Mouse (Mus musculus): ENCODE measurements at regions not wholly inside any gene's neighbourhood (a gene's known extent, or its start where the extent isn't known, plus 50 kb on each side); places are given as distances from the start of the nearest gene placed in this dataset.

DNA sequence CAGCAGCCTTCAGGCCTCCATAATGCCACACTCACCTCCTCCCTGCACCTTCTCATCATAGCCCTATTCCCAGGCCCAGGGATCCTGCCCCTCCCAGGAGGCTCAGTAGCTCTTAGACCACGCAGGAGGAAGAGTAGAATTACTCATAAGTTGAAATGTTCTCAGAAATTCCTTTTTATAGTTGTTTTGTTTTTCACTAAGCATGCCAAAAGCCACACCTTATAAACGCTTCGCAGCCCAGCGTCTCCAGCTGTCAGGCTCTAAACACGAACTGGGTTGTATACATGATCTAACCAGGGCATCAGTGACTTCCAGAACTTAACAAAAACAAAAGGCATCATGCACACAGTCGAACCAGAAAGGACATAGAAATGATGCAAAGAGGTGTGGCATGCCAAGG lies 101.9 kb downstream of the Irs2 start:
- DNase-seq (ENCODE audit: extremely low spot score) = no peak

DNA sequence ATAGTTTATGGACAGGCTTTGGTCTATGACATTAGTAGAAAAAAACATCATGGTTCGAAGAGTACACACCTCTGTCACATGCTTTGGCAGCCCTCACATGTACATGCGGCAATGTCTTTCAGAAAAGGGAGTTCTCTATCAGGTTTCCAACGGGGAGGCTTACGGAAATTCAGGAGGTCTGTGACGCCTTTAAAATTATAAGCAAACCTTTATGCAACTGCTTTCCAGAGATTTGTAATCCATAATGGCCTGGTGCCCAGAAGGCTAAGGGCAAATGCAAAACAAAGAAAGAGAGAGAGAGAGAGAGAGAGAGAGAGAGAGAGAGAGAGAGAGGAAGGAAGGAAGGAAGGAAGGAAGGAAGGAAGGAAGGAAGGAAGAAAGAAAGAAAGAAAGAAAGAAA lies 102.5 kb downstream of the Irs2 start:
- no peak for DNase-seq (ENCODE audit: extremely low spot score)

DNA sequence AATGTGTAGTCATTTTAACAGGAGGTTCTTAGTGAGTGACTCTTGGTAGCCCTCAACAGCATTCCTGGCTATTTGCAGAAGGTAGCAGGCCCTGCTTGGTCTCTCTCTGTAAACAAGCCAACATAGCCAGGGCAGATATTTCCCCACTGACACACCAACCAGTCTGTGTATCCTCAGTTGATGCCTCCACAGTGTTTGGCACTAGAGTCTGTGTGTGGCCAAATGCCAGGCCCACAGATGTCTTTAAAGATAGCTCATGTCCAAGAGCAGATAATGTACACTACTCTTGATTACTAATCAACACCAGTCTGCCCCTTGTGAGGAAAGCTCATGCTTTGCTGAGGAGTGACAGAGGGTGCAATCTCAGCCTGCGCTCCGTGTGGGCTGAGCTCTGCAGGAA lies 104.3 kb downstream of the Irs2 start:
- DNase-seq (ENCODE audit: extremely low spot score) = no peak

DNA sequence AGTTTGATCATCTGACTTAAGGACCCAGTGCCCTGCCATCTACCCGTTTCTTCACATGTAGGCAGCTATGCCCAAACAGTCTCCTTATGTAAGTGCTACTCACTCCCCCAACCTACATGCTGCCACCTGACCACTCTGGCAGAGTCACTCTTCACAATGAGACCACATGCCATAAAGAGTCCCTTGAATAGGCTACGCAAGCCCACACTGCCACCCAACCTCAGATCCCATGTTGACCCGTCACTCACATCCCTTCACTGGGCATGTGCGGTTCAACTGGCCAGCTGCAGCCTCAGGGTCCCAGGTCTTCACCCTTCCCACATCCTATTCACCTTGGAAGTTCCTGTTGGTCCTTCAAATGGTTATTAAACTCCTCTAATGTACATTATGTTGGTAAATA lies 106.3 kb downstream of the Irs2 start:
- no peak for DNase-seq (ENCODE audit: extremely low spot score)

DNA sequence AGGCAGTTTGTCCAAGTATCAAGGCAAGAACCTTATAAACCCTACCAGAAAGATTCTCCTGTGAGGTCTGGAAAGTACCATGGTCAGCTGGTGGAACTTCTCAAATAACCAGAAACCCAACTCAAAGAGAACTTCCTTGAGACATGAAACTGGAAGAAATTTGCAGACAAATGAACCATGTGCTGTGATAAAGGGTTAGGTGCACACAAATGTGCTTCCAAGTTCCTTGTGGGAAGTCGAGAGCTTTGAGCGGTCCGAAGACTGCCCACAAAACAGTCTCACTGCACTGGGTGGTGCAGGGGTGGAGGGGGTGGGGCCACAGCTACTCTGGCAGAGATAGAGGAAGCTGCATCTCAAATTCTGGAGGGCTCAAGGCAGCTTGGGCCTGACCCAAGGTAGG lies 107.2 kb downstream of the Irs2 start:
- no peak for DNase-seq (ENCODE audit: extremely low spot score)

DNA sequence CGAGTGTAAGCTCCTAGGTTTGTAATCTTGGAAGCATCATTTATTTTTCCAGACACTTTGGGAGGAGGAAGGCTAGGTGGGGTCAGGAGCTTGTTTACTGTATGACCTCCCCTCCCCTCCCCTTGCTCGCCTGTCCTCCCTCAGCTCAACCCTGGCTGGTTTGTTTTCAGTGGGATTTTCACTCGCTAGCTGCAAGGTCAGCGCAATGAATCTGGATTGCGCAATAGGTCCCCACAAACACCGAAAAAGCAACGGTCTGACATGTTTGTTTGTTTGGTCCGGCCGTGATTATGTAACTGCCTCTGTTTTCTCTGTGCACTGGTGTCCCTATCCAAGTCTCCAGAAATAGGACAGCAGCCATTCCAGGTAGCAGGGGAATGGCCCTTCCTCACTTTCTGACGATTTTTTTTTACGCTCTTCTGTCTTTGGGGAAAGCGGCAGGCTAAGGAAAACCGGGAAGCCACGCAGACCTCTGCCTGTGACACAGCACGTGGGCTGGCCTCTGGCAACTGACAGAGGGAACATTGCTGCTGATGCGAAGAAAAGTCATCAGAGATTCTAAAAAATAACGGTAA lies 108.6 kb downstream of the Irs2 start:
- peak; percentile 41 for DNase-seq (ENCODE audit: extremely low spot score)

- peak; percentile 48 for DNase-seq (ENCODE audit: extremely low spot score)
Observed at GRCm38 (mm10) chr8:10898562-10899527, 109.4 kb downstream of the Irs2 start.

GRCm38 (mm10) chr8:10897573-10897972 lies 110.7 kb downstream of the Irs2 start:
- DNase-seq (ENCODE audit: extremely low spot score) = no peak

- no peak for DNase-seq (ENCODE audit: extremely low spot score)
Observed at GRCm38 (mm10) chr8:10895178-10895577, 113.1 kb downstream of the Irs2 start.

DNA sequence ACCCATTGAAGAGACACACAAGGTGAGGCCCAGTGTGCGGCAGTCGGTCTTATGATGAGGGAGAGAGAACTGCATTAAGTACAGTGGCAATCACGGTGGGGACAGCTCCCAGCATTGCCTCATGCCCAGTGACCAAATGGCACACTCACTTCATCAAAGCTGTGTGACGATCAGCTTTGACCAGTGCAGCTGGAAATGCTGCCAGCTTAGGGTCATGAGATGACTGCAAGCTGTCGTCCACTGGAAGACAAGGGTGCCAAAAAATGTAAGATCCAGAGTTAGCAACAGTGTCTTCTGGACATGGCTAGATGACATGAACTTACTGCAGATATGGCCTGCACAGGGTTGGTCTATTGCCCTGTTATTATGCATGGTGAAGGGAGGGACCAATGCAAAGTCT lies 114.0 kb downstream of the Irs2 start:
- DNase-seq (ENCODE audit: extremely low spot score) = no peak

- DNase-seq (ENCODE audit: extremely low spot score) = no peak
Observed at GRCm38 (mm10) chr8:10893709-10894108, 114.5 kb downstream of the Irs2 start.

DNA sequence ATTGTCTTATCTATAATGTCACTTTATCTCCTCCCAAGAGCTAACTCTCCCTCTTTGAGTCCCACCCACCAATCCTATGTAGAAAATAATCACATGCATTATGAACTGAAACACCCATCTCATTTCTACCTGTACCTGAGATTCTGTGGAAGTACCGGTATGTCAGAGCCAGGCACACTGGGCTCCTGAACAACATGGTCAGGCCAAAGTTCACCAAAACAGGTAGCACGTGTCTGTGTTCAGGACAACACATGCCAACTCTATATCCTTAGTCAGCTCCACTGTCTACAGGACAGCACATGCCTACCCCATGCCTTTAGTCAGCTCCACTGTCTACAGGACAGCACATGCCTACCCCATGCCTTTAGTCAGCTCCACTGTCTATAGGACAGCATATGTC lies 116.4 kb downstream of the Irs2 start:
- DNase-seq (ENCODE audit: extremely low spot score) = no peak

GRCm38 (mm10) chr8:10891440-10891839 lies 116.8 kb downstream of the Irs2 start:
- no peak for DNase-seq (ENCODE audit: extremely low spot score)

DNA sequence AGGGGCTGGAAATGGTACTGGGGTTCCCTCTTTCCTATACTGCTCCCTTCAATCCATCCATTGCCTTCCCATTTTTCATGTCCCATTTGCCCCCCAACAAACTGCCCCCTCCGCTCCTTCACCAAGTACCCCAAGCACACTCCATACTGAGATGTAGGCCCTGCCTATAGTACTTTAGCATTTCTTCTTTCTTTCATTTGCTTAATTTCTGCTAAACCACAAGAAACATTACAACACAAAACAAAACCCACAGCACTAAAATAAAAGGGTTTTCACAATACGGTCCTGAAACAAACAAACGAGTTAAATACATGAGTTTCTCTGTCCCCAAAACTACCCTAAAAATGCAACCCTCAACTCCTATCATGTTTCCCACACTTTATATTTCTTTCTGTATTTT lies 122.8 kb downstream of the Irs2 start:
- DNase-seq (ENCODE audit: extremely low spot score) = no peak

- no peak for DNase-seq (ENCODE audit: extremely low spot score)
Observed at GRCm38 (mm10) chr8:10883418-10883817, 124.8 kb downstream of the Irs2 start.

DNA sequence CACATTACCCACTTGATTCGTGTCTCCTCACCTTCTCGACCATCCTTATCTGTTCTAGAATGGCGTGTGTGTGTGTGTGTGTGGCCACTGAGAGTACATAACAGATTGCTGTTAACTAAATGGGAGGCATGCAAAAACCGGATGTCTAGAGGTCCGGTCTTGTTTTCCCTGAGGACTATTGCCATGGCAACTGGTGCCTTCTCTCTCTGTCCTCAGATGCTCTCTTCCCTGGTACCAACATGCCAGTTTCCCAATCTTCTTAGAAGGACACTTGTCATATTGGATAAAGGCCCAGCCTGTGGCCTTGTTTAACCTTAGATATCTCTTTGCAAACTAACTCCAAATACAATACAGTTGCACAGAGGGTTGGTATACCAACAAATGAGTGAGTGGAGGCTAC lies 125.9 kb downstream of the Irs2 start:
- DNase-seq (ENCODE audit: extremely low spot score) = no peak

GRCm38 (mm10) chr8:10879883-10880282 lies 128.4 kb downstream of the Irs2 start:
- DNase-seq (ENCODE audit: extremely low spot score) = no peak

DNA sequence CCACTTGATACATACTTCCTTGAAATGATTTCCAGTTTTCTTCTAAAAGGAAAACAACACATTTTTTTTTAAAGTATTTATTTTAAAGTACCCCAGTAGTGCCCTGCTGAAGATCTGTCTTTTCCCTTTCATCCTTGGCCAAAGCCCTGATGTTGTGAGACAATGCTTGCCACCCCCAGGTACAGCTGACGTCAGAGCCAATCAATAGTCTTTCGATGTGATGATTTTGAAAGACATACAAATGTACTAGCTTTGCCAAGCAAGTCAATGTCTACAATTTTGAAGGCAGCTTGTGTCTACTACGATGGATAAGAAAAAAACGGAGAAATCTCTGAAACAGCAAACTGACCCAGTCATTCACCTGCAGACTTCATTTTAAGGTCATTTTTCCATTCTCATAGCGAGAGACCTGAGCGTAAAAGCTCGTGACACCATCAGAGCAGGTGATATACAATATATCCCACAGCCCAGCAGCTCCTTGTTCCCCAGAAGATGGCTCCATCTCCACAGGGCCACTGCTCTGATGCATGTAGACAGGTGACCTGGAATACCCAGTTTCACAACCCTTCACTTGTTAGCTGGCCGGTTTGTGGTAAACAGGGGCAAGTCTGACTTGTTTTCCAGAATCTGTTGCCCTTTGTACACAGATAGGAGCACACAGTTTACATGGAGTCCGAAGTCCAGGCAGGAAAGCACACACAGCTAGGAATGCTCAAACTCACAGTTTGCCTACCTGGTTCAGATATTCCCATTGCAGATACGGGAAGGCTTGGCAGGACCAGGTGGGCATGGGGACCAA lies 129.0 kb downstream of the Irs2 start:
- DNase-seq (ENCODE audit: extremely low spot score) = no peak

DNA sequence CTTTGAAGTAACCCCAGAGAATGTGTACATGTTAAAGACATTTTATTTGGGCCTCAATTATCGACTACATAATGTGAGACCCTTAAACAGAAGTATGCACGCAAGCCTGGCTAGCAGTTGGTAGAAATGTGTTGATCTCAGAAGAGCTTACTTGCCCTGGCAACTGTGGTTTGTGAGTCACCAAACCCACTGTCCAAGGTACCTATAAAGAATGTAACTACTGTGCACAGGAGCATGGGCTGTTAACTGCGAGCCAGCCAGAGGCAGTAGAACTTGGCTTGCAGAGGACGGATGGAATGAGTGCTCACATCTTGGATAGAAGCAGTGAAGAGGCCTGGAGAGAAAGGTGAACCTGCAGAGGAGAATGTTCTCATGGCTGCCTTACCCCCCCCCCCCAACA lies 129.9 kb downstream of the Irs2 start:
- DNase-seq (ENCODE audit: extremely low spot score) = no peak

GRCm38 (mm10) chr8:10875170-10875569 lies 133.1 kb downstream of the Irs2 start:
- DNase-seq (ENCODE audit: extremely low spot score) = no peak

DNA sequence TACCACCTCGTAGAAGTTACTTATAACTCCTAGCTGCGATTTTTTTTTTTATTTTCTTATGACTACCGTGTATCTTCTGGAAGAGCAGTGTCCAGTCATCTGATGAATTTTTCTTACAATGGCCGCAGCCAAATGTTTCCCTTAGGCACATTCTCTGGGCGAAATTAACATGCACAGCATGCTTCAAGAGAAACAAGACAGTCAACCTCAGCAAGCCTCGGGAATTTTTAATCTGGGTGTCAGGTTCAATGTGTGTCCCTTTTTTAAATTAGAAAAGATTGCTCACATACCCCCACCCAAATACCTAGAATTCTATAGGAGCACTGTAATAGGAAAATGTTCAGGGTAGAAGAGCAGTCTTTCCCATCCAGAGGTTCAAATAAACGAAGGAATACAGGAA lies 136.8 kb downstream of the Irs2 start:
- no peak for DNase-seq (ENCODE audit: extremely low spot score)

GRCm38 (mm10) chr8:10870423-10871055 lies 137.7 kb downstream of the Irs2 start:
- no peak for DNase-seq (ENCODE audit: extremely low spot score)

Data from embryo, embryonic 9.5 days (tissue).